Mouse (Mus musculus) hindbrain, embryonic 11.5 days (tissue): ENCODE measurements around the gene Cpsf6. TPM values are rescaled to one million over a fixed set of nuclear protein-coding genes. Genes with fewer than 3 reads are reported as not detected.

Experiments
- ATAC-seq: fragments of 200-750 bp; cut with Nextera tagmentation; 2 replicates; pipeline ENCODE4 v1.8.0; 2017; ENCODE audit warnings: mild to moderate bottlenecking, moderate TSS enrichment, moderate library complexity; ENCODE audit not compliant: low FRiP score
- DNase-seq: peaks from one replicate; pipeline ENCODE4 v3.0.0-alpha.2; 2015; ENCODE audit warnings: low spot score
- H3K27ac ChIP-seq: fragments of 300-500 bp; sonication (generic); 2 replicates; pipeline ENCODE4 v1.5.1; 2014; ENCODE audit warnings: mild to moderate bottlenecking, low read depth, low read length
- H3K27me3 ChIP-seq: fragments of 300-500 bp; sonication (generic); 2 replicates; pipeline ENCODE4 v1.6.1; 2014; ENCODE audit warnings: mild to moderate bottlenecking, low read length, moderate library complexity, mixed read lengths; ENCODE audit not compliant: control insufficient read depth, insufficient read depth
- H3K36me3 ChIP-seq: fragments of 300-500 bp; sonication (generic); 2 replicates; pipeline ENCODE4 v1.6.1; 2014; ENCODE audit warnings: mild to moderate bottlenecking, low read length, moderate library complexity, mixed read lengths; ENCODE audit not compliant: control insufficient read depth, insufficient read depth
- H3K4me1 ChIP-seq: fragments of 300-500 bp; sonication (generic); replicated peaks from 2 replicates; pipeline ENCODE4 v1.6.1; 2014; ENCODE audit warnings: low read length, mixed read lengths; ENCODE audit not compliant: control insufficient read depth, insufficient read depth
- H3K4me2 ChIP-seq: fragments of 300-500 bp; sonication (generic); replicated peaks from 2 replicates; pipeline ENCODE4 v1.6.1; 2014; ENCODE audit warnings: mild to moderate bottlenecking, low read depth, low read length
- H3K4me3 ChIP-seq: fragments of 300-500 bp; sonication (generic); 2 replicates; pipeline ENCODE4 v1.5.1; 2014; ENCODE audit warnings: low read depth, low read length
- H3K9ac ChIP-seq: fragments of 300-500 bp; sonication (generic); 2 replicates; pipeline ENCODE4 v1.6.1; 2014; ENCODE audit warnings: low read depth, low read length
- H3K9me3 ChIP-seq: fragments of 300-500 bp; sonication (generic); 2 replicates; pipeline ENCODE4 v1.6.1; 2016; ENCODE audit warnings: low read length; ENCODE audit not compliant: control insufficient read depth
- WGBS: fragments of 180-500 bp; shearing (Covaris S2); extraction: QIAGEN DNeasy Blood & Tissue Kit; methylation state at CpG from one replicate; pipeline ENCODE4 v1.1.7; 2014; 5-methylcytosine and 5-hydroxymethylcytosine counted together
- polyA plus RNA-seq: library from polyadenylated mRNA; unstranded; fragments of >200 nt; fragmentation: Nextera tagmentation; extraction: Ambion mirVana; gene quantifications from 2 replicates; pipeline ENCODE4 v1.2.1, GENCODE M21; 2014

The Cpsf6 gene
- polyA plus RNA-seq, 1 experiment from 2014 or later, result 230 TPM

DNA sequence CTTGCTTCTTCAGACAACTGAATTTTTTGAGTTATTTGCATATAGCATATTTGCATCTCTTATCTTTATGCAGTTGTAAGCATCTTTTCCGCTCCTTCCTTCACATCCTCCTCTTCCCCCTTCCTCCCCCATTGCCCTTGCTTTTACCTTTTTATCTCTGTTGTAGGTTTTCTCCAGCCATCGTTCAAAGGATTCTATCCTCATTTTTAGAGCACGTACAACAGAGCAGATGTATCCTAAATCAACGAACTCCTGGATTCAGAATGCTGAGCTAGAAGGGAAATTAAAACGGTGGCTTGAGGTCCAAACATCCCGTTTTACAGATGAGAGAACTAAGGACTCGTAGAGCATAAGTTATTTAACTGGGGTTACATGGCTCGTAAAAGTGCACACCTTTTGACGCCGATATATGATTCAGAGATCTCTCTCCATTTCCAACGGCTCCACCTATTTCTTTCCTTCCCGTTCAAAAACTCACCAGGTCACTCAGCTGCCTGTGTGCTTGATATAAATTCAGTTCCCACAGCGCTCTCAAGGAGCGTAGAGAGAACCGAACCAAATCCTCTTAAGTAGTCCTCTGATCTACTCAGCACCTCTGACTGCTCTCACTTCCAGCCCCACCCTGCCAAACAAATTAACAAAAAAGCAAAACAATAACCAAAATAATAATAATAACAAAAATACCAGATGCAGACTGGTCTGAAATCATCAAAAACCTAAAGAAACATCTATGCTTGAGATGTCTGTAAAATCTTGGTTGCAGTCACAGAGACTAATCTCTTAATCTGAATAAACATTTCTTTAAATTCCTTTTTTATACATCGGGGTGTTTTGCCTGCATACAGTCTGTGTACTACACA is 2.2 kb downstream of the Cpsf6 start:
- H3K9ac ChIP-seq, result peak overlapping the region; percentile 100
- ATAC-seq (no peak), DNase-seq (peak; percentile 52)
- H3K4me1 ChIP-seq, result no peaks in the 10 kb centered on the region
- WGBS, result 25% methylated on average over 16 of the region's 16 CpGs
- H3K4me3 ChIP-seq, result peak overlapping the region; percentile 100
- peak overlapping the region; percentile 55 for H3K4me2 ChIP-seq
- no peaks in the 10 kb centered on the region for H3K9me3 ChIP-seq
- H3K27me3 ChIP-seq, result no peaks in the 10 kb centered on the region
- peak overlapping the region; percentile 92 for H3K27ac ChIP-seq
- no peaks in the 10 kb centered on the region for H3K36me3 ChIP-seq

DNA sequence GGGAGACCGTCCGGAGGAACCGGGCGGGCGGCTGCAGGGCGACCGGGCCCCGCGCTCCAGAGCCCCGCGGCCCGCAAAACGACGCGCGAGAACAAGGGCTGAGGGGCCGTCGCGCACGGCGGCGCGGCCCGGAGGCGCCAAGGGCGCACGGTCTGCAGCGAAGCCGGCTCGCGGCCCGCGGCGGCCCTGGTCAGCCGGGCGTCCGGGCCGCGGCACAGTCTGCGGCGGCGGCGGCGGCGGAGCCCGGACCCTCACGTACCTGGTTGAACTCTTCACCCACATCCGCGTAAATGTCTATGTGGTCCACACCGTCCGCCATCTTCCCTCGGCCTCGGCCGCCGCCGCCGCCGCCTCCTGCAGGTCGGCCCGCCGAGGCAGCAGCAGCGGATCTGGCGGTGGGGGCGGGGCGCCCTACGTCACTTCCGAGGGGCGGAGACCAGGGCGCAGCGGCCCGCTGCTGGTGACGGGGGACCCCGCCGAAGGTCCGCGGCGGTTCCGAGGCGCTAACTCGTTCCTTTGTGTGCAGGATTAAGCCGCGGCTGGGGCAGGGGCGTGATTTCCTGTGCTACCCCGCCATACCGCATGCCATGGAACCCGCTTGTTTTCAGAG is 3.1 kb downstream of the Cpsf6 start:
- Histone ChIP-seq H3K27me3 (no peaks in the 10 kb centered on the region), H3K4me2 (peak overlapping the region; percentile 55), H3K4me3 (peak overlapping the region; percentile 100), H3K27ac (peak overlapping the region; percentile 92), H3K4me1 (no peaks in the 10 kb centered on the region), H3K9me3 (no peaks in the 10 kb centered on the region), H3K9ac (peak overlapping the region; percentile 100), H3K36me3 (no peaks in the 10 kb centered on the region)
- ATAC-seq, result peak; percentile 97
- under 1% methylated on average over 52 of the region's 86 CpGs for WGBS
- peak; percentile 98 for DNase-seq

DNA sequence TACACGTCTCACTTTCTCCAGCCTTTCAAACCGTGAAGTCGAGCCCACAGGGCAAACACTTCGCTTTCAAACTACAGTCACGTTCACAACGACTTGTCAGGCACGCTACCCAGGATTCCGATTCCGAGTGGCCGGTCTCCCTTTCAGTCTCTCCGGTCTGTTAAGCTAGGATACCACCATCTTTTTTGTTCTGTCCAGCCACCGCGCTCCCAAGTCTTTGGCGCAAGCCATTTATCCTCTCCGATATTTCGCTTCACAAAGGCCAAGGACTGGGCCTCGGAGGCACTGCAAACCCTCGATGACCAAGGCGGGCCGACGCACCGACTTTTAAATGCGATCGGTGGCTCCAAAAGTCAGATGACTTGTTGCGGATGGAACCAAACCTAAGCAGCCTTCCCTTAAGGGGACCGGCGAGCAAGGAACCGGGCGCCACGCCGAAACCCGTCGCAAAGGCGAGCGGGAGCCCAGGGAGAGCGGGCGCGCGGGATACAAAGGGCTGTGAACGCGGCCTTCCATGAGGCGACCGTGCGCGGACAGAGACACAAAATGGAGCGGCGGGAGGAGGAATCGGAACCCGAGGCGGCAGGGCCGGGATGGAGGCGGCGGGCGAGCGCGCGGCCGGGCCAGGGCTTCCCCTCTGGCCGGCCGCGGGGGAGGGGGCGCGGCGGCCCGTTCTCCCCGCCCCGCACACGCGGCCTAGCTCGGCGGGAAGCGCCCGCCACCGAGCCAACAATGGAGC is 3.8 kb downstream of the Cpsf6 start:
- Histone ChIP-seq H3K4me2 (peak overlapping the region; percentile 40), H3K9me3 (no peaks in the 10 kb centered on the region), H3K9ac (peak overlapping the region; percentile 100), H3K4me1 (no peaks in the 10 kb centered on the region), H3K27ac (peak overlapping the region; percentile 92), H3K36me3 (no peaks in the 10 kb centered on the region), H3K27me3 (no peaks in the 10 kb centered on the region), H3K4me3 (peak overlapping the region; percentile 100)
- ATAC-seq (peak; percentile 67), DNase-seq (peak; percentile 65)
- under 1% methylated on average over 51 of the region's 74 CpGs for WGBS

DNA sequence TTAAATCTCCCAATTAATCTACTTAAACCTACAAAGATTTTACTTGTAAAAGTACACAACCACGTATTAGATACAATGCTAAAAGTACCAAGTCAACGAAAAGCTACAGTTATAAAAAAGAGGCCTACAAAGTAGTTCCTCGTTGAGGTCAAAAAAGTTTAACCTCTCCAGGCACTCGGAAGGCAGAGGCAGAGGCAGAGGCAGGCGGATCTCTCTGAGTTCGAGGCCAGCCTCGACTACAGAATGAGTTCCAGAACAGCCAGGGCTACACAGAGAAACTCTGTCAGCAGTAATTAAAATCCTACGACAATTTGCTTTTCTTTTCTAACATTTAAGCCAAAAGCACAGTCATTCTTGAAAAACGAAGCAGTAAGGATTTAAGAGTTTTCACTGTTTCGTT is 4.7 kb downstream of the Cpsf6 start:
- Histone ChIP-seq H3K36me3 (no peaks in the 10 kb centered on the region), H3K27ac (no peak overlapping the region), H3K27me3 (no peaks in the 10 kb centered on the region), H3K4me3 (peak overlapping the region; percentile 100), H3K4me1 (no peaks in the 10 kb centered on the region), H3K9me3 (no peaks in the 10 kb centered on the region), H3K4me2 (peak overlapping the region; percentile 40), H3K9ac (peak overlapping the region; percentile 100; the same call in 1 of the 2 replicates)
- DNase-seq (peak; percentile 40), ATAC-seq (no peak)
- WGBS, result 28% methylated on average over 10 of the region's 10 CpGs

DNA sequence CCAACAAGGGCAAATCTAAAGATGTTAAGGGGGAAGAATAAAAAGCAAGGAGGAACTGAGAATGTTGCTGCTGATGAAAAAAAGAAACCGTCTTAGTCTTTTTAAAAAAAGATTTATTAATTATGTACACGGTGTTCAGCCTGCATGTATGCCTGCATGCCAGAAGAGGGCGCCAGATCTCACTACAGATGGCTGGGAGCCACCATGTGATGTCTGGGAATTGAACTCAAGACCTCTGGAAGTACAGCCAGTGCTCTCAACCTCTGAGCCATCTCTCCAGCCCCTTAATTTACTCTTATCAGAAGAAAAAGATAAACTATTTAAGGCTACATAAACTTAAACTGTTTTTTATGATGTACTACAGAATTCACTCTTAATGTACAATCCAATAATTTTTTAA is 16.7 kb downstream of the Cpsf6 start:
- no peaks in the 10 kb centered on the region for H3K27me3 ChIP-seq
- WGBS, result 55% methylated on average over 3 of the region's 3 CpGs
- ATAC-seq (no peak), DNase-seq (peak; percentile 67)
- no peaks in the 10 kb centered on the region for H3K4me1 ChIP-seq
- no peak overlapping the region for H3K4me2 ChIP-seq
- H3K27ac ChIP-seq, result no peak overlapping the region
- H3K9me3 ChIP-seq, result no peaks in the 10 kb centered on the region
- H3K36me3 ChIP-seq, result peaks cover 9% of the 10 kb centered on the region
- no peak overlapping the region for H3K9ac ChIP-seq
- H3K4me3 ChIP-seq, result no peak overlapping the region

DNA sequence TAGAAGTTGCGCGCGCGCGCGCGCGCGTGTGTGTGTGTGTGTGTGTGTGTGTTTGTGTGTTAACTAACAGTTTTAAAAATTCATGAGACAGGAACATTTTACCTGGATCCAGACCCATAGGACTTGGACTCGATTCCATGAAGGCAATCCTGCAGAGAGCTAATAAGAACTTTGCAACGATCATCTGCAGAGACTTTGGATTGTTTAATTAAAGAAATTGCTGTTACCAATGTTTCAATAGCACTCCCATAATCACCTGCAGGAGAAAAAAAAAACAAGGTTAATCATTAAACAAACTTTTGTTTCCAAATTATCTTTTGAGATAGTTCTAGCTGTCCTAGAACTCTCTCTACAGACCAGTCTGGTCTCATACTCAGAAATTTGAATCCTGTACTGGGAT is 20.9 kb downstream of the Cpsf6 start:
- 88% methylated on average over 11 of the region's 11 CpGs for WGBS
- Histone ChIP-seq H3K9me3 (no peaks in the 10 kb centered on the region), H3K4me3 (no peak overlapping the region), H3K4me2 (no peak overlapping the region), H3K36me3 (peaks cover 9% of the 10 kb centered on the region), H3K27me3 (no peaks in the 10 kb centered on the region), H3K27ac (no peak overlapping the region), H3K9ac (no peak overlapping the region), H3K4me1 (no peaks in the 10 kb centered on the region)
- DNase-seq (no peak), ATAC-seq (no peak)

DNA sequence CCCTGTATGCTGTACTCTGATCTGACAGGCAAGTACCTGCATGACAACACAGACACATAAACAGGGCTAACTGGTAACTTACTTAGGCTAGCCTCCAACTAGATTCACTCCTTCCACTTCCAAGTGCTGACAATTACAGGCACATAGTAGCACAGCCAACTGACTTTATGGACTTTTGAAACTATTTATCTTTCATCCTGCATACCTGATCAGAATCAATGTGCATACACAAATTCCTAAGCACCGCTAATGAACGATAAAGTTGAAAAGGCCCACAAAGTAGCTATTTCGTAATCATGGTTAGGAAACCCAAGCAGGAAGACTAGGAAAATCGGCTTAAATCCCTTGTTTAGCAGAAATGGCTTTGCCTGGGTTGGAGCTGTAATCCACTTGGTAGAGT is 36.8 kb downstream of the Cpsf6 start:
- Histone ChIP-seq H3K36me3 (no peaks in the 10 kb centered on the region), H3K27me3 (no peaks in the 10 kb centered on the region), H3K27ac (no peak overlapping the region), H3K4me1 (no peaks in the 10 kb centered on the region), H3K9me3 (no peaks in the 10 kb centered on the region), H3K4me2 (no peak overlapping the region), H3K4me3 (no peak overlapping the region), H3K9ac (no peak overlapping the region)
- 93% methylated on average over 4 of the region's 4 CpGs for WGBS
- ATAC-seq (no peak), DNase-seq (no peak)

DNA sequence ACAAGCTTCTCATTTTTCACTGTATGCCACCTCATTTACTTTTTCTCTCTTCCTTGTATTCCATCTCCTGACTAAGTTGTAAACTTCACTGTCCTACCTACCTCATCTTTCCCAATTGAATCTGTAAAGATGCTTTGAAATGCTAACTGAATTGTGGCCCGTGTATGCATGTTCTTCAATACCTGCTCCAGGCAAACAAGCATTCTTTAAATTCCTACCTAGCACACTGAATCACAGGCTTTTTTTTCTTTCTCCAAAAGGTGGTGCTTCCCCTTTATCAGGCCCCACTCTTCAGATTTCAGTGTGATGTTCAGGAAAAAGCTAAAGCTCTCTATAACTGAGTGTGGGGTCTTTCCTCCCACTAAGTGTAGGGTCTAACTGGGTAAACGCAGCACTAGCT is 37.4 kb downstream of the Cpsf6 start:
- Histone ChIP-seq H3K27ac (no peak overlapping the region), H3K4me2 (no peak overlapping the region), H3K36me3 (no peaks in the 10 kb centered on the region), H3K4me1 (no peaks in the 10 kb centered on the region), H3K27me3 (no peaks in the 10 kb centered on the region), H3K4me3 (no peak overlapping the region), H3K9ac (no peak overlapping the region), H3K9me3 (no peaks in the 10 kb centered on the region)
- WGBS, result 86% methylated on average over 2 of the region's 2 CpGs
- DNase-seq, result no peak
- no peak for ATAC-seq
